Mouse (Mus musculus): ENCODE measurements at regions not wholly inside any gene's neighbourhood (a gene's known extent, or its start where the extent isn't known, plus 50 kb on each side); places are given as distances from the start of the nearest gene placed in this dataset.

DNA sequence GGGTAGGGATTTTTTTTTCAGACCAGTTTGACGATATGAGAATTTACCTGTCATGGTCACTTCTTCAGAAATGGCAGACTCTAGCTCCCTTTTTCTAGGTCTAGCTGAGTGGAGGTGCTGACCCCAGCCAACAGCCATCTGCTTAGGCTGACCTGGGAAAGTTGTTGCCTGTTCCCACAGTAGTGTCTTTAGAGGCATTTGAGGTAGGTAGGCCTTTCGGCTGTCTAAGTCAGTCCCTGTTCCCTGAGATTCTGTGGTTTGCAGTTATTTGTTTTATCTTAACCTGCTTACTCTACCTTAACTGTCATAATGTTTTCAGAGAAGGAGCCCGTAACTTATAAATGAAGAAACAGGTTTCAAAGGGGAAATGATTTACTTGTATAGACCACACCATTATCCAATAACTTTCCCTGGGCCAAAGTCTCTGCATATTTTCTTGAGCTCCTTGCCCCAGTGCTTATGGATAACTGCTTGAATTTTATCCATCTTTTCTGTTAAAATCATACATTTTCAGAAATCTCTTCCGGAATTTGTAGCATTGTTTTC is 59.8 kb upstream of the Rgmb start:
- TF ChIP-seq EP300 (IDR thresholded peaks at IDR 0.05; ENCODE audit: low read depth in 1 of 2, low read length in 2 of 2) (no peak), MAX (IDR thresholded peaks at IDR 0.05; ENCODE audit: low read length) (no peak), ZNF384 (IDR thresholded peaks at IDR 0.05; ENCODE audit: low read depth, low read length) (no peak), UBTF (IDR thresholded peaks at IDR 0.05; ENCODE audit: borderline replicate concordance, insufficient read depth, low read depth, low read length) (no peak), CHD1 (IDR thresholded peaks at IDR 0.05; ENCODE audit: low read depth, low read length) (no peak), CTCF (IDR thresholded peaks at IDR 0.05 in 2 of 3, conservative IDR thresholded peaks at IDR 0.05 in 1 of 3; ENCODE audit: control insufficient read depth in 1 of 3, insufficient read depth in 1 of 3, low read depth in 2 of 3, low read length in 3 of 3, poor library complexity in 1 of 3, severe bottlenecking in 1 of 3) (no peak), POLR2A (IDR thresholded peaks at IDR 0.05; ENCODE audit: control insufficient read depth in 1 of 2, insufficient read depth in 1 of 2, low read depth in 1 of 2, low read length in 2 of 2, poor library complexity in 1 of 2) (no peak), MYC (IDR thresholded peaks at IDR 0.05; ENCODE audit: low read depth, low read length) (no peak), TCF12 (IDR thresholded peaks at IDR 0.05; ENCODE audit: low read depth, low read length) (no peak), NELFE (IDR thresholded peaks at IDR 0.05; ENCODE audit: low read depth, low read length) (no peak), MAZ (IDR thresholded peaks at IDR 0.05; ENCODE audit: low read depth, low read length) (no peak), GATA1 (IDR thresholded peaks at IDR 0.05; ENCODE audit: low read depth, low read length) (no peak), ZKSCAN1 (IDR thresholded peaks at IDR 0.05; ENCODE audit: low read depth, low read length) (no peak), USF2 (IDR thresholded peaks at IDR 0.05; ENCODE audit: borderline replicate concordance in 1 of 2, insufficient read depth in 1 of 2, low read depth in 1 of 2, low read length in 2 of 2) (no peak)
